In the genomic region with DNA sequence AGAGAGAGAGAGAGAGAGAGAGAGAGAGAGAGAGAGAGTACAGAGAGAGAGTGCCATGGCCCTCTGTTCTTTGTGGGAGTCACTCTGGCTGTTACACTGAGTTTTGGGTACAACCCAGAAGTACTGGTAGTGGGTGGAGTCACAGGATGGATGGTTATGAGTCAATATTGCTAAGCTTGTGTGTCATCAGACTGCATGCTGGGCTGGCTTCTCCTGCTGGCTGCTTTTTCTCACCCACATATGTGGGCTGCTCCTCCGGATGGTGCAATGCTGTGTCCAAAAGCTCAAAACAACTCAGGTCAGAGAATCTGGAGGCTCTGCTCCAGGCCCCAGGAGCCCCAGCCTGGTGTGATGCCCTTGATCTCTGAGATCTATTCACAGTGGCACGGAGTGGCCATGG, we compare ENCODE assay signal across 8 mouse cellular contexts.
DNase-seq lines count a peak whose midpoint lies in the region; ATAC-seq and TF ChIP-seq lines count a peak whose summit lies in the region.

No protein-coding gene starts in this region.

- H3K9ac ChIP-seq in CH12.LX (ENCODE audit: insufficient read depth, low read depth) = no peak overlapping the region
- peak overlapping the region; percentile 45 for H3K9ac ChIP-seq in liver, embryonic 12.5 days
- H3K9ac ChIP-seq in kidney, embryonic 16.5 days (replicated peaks; ENCODE audit: low read length) = no peak overlapping the region

- intact Hi-C loops in heart, postnatal 36 days (cut with DNase I) = no loop called here

- H3K4me2 ChIP-seq in CH12.LX (ENCODE audit: insufficient read depth, low read depth, poor library complexity, severe bottlenecking) = no peak overlapping the region
- H3K4me2 ChIP-seq in liver, embryonic 12.5 days = no peak overlapping the region
- no peak overlapping the region for H3K4me2 ChIP-seq in kidney, embryonic 16.5 days (replicated peaks; ENCODE audit: low read depth, low read length)

- H3K27ac ChIP-seq in CH12.LX (ENCODE audit: insufficient read depth, low read depth) = peak overlapping the region; percentile 30
- peak overlapping the region; percentile 93 for H3K27ac ChIP-seq in liver, embryonic 12.5 days
- no peak overlapping the region for H3K27ac ChIP-seq in kidney, embryonic 16.5 days (ENCODE audit: low read length)

- TF ChIP-seq POLR2A in CH12.LX (IDR thresholded peaks at IDR 0.05; ENCODE audit: low read depth, low read length) = no peak

- TF ChIP-seq EP300 in CH12.LX (IDR thresholded peaks at IDR 0.05; ENCODE audit: low read length) = no peak

- no peaks in the 10 kb centered on the region for H3K27me3 ChIP-seq in CH12.LX (replicated peaks)
- H3K27me3 ChIP-seq in liver, embryonic 12.5 days (replicated peaks) = no peaks in the 10 kb centered on the region
- no peaks in the 10 kb centered on the region for H3K27me3 ChIP-seq in kidney, embryonic 16.5 days (ENCODE audit: insufficient read depth, low read length)

- in situ Hi-C loops in CH12.LX (cut with MboI; ENCODE audit: low pct_ligation_motif_present, low pct_unique_long_range_greater_than_20kb, low sequenced_read_pairs) = no loop called here

- WGBS in liver, embryonic 12.5 days (ENCODE audit: insufficient replicate concordance) = 74% methylated on average over 2 of the region's 2 CpGs
- 75% methylated on average over 2 of the region's 2 CpGs for WGBS in kidney, embryonic 16.5 days

- TF ChIP-seq RAD21 in CH12.LX (IDR thresholded peaks at IDR 0.05; ENCODE audit: low read depth, low read length) = no peak

- no peaks in the 10 kb centered on the region for H3K79me2 ChIP-seq in CH12.LX (replicated peaks; ENCODE audit: control insufficient read depth, extremely low read depth, insufficient read depth, poor library complexity, severe bottlenecking)

- peak; percentile 95 for DNase-seq in heart, adult 11 months
- DNase-seq in heart, postnatal 36 days = no peak
- peak; percentile 87 for DNase-seq in CH12.LX (ENCODE audit: extremely low read depth)
- DNase-seq in cerebellum, adult 9-10 months = peak; percentile 78
- no peak for DNase-seq in gastrocnemius, postnatal 25 days
- no peak for DNase-seq in embryo, embryonic 11 days

- no peaks in the 10 kb centered on the region for H3K9me3 ChIP-seq in CH12.LX (replicated peaks; ENCODE audit: low read length)
- H3K9me3 ChIP-seq in liver, embryonic 12.5 days (replicated peaks) = no peaks in the 10 kb centered on the region
- H3K9me3 ChIP-seq in kidney, embryonic 16.5 days (ENCODE audit: low read length) = no peaks in the 10 kb centered on the region

- H3K4me3 ChIP-seq in CH12.LX (replicated peaks in 1 of 3; ENCODE audit: low read depth in 2 of 3, low read length in 2 of 3, poor library complexity in 1 of 3) = no peak overlapping the region
- no peak overlapping the region for H3K4me3 ChIP-seq in liver, embryonic 12.5 days
- H3K4me3 ChIP-seq in kidney, embryonic 16.5 days (ENCODE audit: low read length) = no peak overlapping the region

- no peak for ATAC-seq in liver, embryonic 12.5 days
- ATAC-seq in kidney, embryonic 16.5 days (ENCODE audit: low FRiP score, low TSS enrichment) = no peak

- H3K36me3 ChIP-seq in CH12.LX (replicated peaks in 1 of 2; ENCODE audit: control insufficient read depth in 1 of 2, insufficient read depth in 1 of 2, low read length in 1 of 2) = peaks cover 9 to 43% of the 10 kb centered on the region in 2 experiments
- H3K36me3 ChIP-seq in liver, embryonic 12.5 days = peaks cover 13% of the 10 kb centered on the region
- peaks cover 4% of the 10 kb centered on the region; the same call in 1 of the 2 replicates for H3K36me3 ChIP-seq in kidney, embryonic 16.5 days (ENCODE audit: insufficient read depth, low read length)

- dilution Hi-C loops in CH12.LX (cut with MboI; ENCODE audit: extremely low pct_ligation_motif_present, extremely low pct_unique_long_range_greater_than_20kb, low sequenced_read_pairs) = no loop called here

- peaks cover 34 to 97% of the 10 kb centered on the region in 2 experiments for H3K4me1 ChIP-seq in CH12.LX (ENCODE audit: control insufficient read depth in 1 of 2, insufficient read depth in 2 of 2)
- peaks cover 93% of the 10 kb centered on the region for H3K4me1 ChIP-seq in liver, embryonic 12.5 days
- peaks cover 51% of the 10 kb centered on the region for H3K4me1 ChIP-seq in kidney, embryonic 16.5 days (ENCODE audit: insufficient read depth, low read length)

- TF ChIP-seq CTCF in CH12.LX (conservative IDR thresholded peaks at IDR 0.05 in 1 of 2, IDR thresholded peaks at IDR 0.05 in 1 of 2; ENCODE audit: low read depth in 2 of 2, low read length in 2 of 2) = no peak

TF ChIP-seq in CH12.LX, 34 proteins besides CTCF, POLR2A, EP300 and RAD21:
- no peak for TF ChIP-seq MAX (IDR thresholded peaks at IDR 0.05; ENCODE audit: low read length)
- TF ChIP-seq IRF4 (IDR thresholded peaks at IDR 0.05; ENCODE audit: low read depth, low read length) = peak; percentile 58; the same call in 1 of the 2 replicates
- no peak for TF ChIP-seq SMC3 (IDR thresholded peaks at IDR 0.05; ENCODE audit: low read depth, low read length)
- peak; percentile 18; the same call in 1 of the 2 replicates for TF ChIP-seq ETS1 (conservative IDR thresholded peaks at IDR 0.05; ENCODE audit: low read depth, low read length)

Comparison
In these comparisons a context has a peak if more than half of its experiments do, and no peak if none do; other contexts are left out.
1. DNase-seq: peak in heart, adult 11 months (single experiment), CH12.LX (single experiment) and cerebellum, adult 9-10 months (single experiment); none in heart, postnatal 36 days (0 of 2), gastrocnemius, postnatal 25 days (single experiment) and embryo, embryonic 11 days (single experiment).